Mouse (Mus musculus): ENCODE results near the gene Gm13083.
"Not testable (repeated sequence)": the region's sequence is repeated elsewhere in the genome, so short reads cannot be mapped to it uniquely, and the experiment has no call there.

GRCm38 (mm10) chr4:143657146-143657545 is 42.3 kb downstream of the Gm13083 start, which contains the start of gene Gm13088:
- not testable (repeated sequence) for TF ChIP-seq POLR2A (IDR thresholded peaks at IDR 0.05; ENCODE audit: borderline replicate concordance, control insufficient read depth, low read depth, low read length); CTCF (IDR thresholded peaks at IDR 0.05; ENCODE audit: control insufficient read depth, insufficient read depth, low read length)
